Mouse (Mus musculus): ENCODE measurements around the gene Pitpnm3.

- TF ChIP-seq TAL1 (IDR thresholded peaks at IDR 0.05; ENCODE audit: low read length) (no peak), GATA1 (IDR thresholded peaks at IDR 0.05; ENCODE audit: low read length) (no peak)
Measured at GRCm38 (mm10) chr11:72074230-72074629, 61.3 kb downstream of the Pitpnm3 start.
